Mouse (Mus musculus) urinary bladder, postnatal 36 days (tissue): ENCODE data around the gene Trim3.

ENCODE experiments used
- DNase-seq, 2 experiments: peaks; one replicate each; pipeline ENCODE4 v3.0.0; 2022; ENCODE audit warnings: low spot score in 2 of 2, mixed read lengths in 1 of 2

The Trim3 gene

GRCm38 (mm10) chr7:105633127-105633800 is at the start of gene Trim3:
Gene Trim3 (minus strand): TSS chr7:105633571.
- peak; percentile 86 to 92 for DNase-seq

GRCm38 (mm10) chr7:105650639-105651435 is 17.5 kb upstream of the Trim3 start, which contains the start of gene Dnhd1:
Gene Dnhd1 (plus strand): TSS chr7:105650827.
- peak; percentile 68 to 73 for DNase-seq

GRCm38 (mm10) chr7:105641936-105642335 is 8.6 kb upstream of the Trim3 start:
- DNase-seq, result no peak

GRCm38 (mm10) chr7:105640894-105641255 is 7.5 kb upstream of the Trim3 start:
- DNase-seq, result no peak

- DNase-seq, result peak; percentile 95 to 97
These were observed 7.0 kb upstream of the Trim3 start, which contains the start of the genes Arfip2 and Gm45799 for GRCm38 (mm10) chr7:105640233-105640893. Gene Arfip2 (minus strand): TSS chr7:105640416. Gene Gm45799 (plus strand): TSS chr7:105640552.

- DNase-seq, result no peak
These were observed 6.4 kb upstream of the Trim3 start, which contains the start of gene Timm10b for GRCm38 (mm10) chr7:105639756-105640155. Gene Timm10b (plus strand): TSS chr7:105640056.

- DNase-seq, result no peak
These were observed 5.9 kb upstream of the Trim3 start for GRCm38 (mm10) chr7:105639304-105639703.

- no peak for DNase-seq
These were observed 5.4 kb upstream of the Trim3 start for GRCm38 (mm10) chr7:105638776-105639175.

- DNase-seq, result no peak
These were observed 2.4 kb upstream of the Trim3 start for GRCm38 (mm10) chr7:105635726-105636125.

GRCm38 (mm10) chr7:105634272-105634920 is 1.0 kb upstream of the Trim3 start:
- no peak for DNase-seq

- DNase-seq, result no peak
These were observed 397 bp upstream of the Trim3 start for GRCm38 (mm10) chr7:105633801-105634135.

- DNase-seq, result no peak
These were observed 809 bp downstream of the Trim3 start for GRCm38 (mm10) chr7:105632551-105632972.

- DNase-seq, result peak in 1 of 2 experiments; percentile 55
These were observed 4.7 kb downstream of the Trim3 start for GRCm38 (mm10) chr7:105628633-105629032.

GRCm38 (mm10) chr7:105625397-105625796 is 8.0 kb downstream of the Trim3 start:
- no peak for DNase-seq

GRCm38 (mm10) chr7:105621646-105622292 is 11.6 kb downstream of the Trim3 start:
- no peak for DNase-seq

GRCm38 (mm10) chr7:105621053-105621452 is 12.3 kb downstream of the Trim3 start:
- DNase-seq, result no peak

- DNase-seq, result no peak
These were observed 13.7 kb downstream of the Trim3 start for GRCm38 (mm10) chr7:105619701-105620100.

GRCm38 (mm10) chr7:105617810-105618209 is 15.6 kb downstream of the Trim3 start:
- no peak for DNase-seq

GRCm38 (mm10) chr7:105616561-105616960 is 16.8 kb downstream of the Trim3 start:
- DNase-seq, result no peak

GRCm38 (mm10) chr7:105615720-105616119 is 17.7 kb downstream of the Trim3 start:
- no peak for DNase-seq

- no peak for DNase-seq
These were observed 19.0 kb downstream of the Trim3 start for GRCm38 (mm10) chr7:105614400-105614799.
